Mouse (Mus musculus) urinary bladder, adult 18-20 months (tissue): ENCODE data around the gene Lmf1.

Source experiments
- DNase-seq, 2 experiments: peaks; one replicate each; pipeline ENCODE4 v3.0.0; 2022; ENCODE audit warnings: low spot score in 2 of 2, mixed read lengths in 2 of 2

Gene Lmf1

GRCm38 (mm10) chr17:25604234-25604633 is 25.3 kb downstream of the Lmf1 start:
- no peak for DNase-seq

DNA sequence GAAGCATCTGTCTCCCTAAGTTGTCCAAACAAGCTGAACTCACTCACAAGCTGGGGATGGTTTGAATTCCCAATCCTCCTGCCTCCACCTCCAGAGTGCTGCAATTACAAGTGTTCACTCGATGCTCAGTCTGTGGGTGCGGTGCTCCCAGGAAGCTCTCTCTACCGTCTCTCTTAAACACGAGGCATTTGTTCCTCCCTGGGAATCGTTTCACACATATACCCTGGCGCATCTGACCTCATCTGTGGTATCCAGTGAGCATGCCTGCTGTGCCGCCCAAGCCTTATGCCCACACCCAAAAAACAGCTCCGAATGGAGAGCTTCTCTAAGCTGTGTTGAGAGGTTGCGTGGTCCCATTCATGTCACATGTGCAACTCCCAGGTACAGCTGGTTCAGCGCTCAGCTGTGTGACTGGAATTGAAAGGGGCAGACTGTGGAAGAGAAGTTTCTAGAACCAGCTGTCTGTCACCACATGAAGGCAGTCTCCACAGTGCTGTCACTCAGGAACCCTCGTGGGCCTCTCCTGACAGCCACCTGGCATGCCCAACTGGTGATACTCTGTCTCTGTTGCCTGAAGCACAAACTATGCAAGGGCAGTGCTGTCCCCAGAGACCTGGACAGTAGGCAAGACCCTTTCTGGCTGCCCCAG is 29.4 kb downstream of the Lmf1 start:
- DNase-seq = no peak

DNA sequence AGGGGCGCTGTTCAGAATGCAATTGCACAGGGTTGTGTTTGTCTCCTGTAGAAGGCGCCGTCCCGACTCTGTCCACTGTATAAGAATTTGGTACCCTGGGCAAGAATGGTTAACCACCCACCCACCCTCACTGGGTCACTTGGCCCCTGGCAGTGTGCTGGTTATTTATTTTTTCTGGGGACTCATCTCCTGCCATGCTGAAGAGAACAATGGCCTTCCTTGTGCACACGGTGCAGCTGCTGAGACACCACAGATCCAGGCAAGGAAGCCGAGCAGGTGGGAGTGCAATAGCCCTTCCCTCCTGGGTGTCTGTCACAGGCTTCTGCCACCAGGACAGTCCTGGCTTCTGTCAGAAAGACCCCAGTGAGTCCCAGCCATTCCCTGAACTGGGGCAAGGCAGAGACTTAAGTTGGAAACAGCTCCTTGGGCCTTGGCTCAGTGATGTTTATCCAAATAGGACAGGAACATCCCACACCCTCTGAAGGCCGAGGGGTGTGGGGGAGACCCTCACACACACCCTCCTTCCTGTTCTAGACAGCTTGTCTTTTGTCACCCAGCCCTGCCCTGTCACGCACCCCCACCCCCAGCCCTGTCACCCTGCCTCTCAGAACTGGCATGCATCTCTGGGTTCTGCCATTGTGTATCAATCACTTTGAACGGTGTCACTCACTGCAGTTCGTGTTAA is 30.1 kb downstream of the Lmf1 start:
- DNase-seq = no peak

DNA sequence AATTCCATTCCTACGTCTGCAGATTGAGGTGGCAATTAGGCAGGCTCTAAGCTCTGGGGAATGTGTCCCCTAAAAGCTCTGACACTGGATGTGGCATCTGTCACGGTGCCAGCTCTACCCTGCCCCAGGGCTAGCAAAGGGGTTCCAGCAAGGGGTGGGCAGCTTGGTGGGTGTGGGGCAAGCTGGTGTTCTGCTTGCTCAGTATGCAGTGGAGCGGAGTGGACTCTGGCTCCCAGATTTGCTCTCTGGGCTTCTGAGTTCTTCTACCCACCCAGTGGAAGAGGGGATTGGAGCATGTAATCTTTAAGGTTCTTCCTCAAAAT is 30.6 kb downstream of the Lmf1 start:
- DNase-seq = no peak

- no peak for DNase-seq
Observed at GRCm38 (mm10) chr17:25610151-25610550, 31.3 kb downstream of the Lmf1 start.

DNA sequence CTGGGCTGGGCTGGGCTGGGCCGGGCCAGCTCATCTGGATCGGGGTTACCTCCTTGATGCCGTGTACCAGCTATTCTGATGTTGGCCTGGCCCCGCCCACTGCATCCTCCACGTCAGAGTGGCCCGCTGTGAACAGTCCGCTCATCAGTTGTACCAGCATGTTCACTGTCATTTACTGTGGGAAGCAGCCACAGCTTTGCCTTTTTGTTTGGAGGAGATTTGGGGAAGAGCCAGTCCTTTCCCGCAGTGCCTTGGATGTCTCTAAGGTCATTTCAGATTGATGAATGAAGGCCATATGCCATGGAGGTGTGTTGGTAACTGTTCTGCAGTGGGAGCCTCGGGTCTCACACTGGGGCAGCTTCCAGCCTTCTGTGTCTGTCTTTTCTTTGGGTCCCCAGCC is 33.7 kb downstream of the Lmf1 start:
- no peak for DNase-seq

DNA sequence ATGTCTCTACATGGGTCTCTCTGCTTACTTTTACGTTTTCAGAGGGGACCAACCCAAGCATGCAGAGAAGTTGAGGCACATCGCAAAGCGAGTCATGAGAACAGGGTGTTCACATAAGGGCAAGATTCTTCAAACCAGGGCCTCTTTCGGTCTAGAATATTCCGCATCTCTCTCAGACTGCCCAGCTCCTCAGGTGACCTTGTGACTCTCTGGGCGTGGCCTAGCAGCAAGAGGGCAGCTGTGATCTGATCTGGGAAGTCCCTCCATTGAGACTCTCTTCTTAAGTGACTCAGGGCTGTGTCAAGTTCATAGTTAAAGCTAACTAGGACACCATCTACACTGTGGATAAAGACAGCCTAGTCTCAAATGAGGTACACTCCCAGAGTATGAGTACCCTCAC is 34.4 kb downstream of the Lmf1 start:
- no peak for DNase-seq

- DNase-seq = no peak
Observed at GRCm38 (mm10) chr17:25614723-25615510, 36.0 kb downstream of the Lmf1 start.

DNA sequence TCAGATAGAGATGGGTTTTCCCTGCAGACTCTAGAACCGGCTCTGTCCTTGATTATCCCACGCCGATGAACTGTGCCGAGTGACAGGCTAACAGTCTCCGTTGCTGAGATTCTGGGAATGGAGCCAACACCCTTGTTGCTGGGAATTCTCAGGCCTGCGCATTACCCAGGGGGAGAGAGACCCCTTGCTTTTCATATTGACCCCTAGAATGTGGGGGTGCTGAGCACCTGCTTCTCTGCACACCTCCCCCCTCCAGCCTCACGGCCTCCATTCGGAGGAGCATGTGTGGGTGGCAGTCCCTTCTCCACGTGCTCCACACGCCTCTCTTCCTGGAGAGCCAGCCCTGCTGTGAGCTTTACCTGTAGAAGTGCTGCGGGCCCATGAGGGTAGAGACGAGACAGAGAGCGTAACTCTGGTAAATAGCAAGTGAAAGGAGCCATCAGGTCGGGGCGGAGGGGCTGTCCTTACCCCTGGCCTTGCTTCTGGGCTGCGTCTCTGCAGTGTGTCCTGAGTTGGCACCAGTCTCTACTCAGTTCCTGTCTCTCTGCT is 39.7 kb downstream of the Lmf1 start:
- no peak for DNase-seq

DNA sequence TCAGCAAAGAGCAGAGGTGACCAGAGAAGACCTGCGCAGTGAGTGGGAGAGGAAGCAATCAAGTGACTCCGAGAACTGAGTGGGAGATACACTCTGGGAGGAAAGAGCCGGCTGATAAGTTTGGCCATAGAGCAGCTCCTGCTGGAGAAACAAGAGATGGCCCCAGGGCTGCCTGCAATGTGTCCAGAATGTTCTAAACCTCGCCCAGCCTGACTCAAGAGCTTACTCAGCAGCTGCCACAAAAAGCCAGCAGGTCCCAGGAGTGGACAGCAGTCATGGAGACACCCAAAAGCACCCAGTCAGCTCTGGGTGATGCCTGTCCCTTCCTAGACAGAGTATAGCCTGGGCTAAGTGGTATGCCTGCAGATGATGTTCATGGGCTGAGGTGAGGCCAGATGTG is 44.6 kb downstream of the Lmf1 start:
- DNase-seq = no peak

- DNase-seq = no peak
Observed at GRCm38 (mm10) chr17:25623935-25624334, 45.0 kb downstream of the Lmf1 start.

DNA sequence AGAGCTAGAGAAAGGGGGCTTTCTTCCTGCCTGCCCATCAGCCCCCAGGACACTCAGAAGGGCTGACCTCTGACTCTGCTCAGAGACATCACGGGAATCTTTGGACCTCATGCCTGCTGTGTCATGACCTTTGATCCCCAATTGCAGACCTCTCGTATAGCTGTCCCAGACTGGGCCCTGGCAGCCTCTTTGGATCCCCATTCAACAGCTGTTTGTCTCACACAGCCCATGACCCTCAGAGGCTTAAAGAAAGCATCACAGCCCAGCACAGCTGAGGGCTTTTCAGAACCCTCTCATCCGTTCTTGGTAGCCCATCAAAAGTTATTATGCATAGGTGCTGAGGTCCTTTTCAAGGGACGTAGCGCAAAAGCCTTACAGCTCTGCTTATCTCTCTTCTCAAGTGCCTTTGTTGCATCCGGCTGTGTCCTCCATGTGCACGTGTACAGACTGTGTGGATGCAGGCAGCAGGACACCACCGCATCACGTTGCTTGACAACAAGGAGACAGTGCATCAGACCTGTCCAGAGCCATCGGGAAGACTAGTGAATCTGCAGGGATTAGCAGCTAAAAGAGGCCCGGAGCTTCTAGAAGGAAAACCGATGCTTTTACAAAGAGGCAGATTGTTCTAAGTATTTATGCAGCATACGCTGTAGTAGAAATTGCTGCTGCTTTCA is 45.7 kb downstream of the Lmf1 start:
- DNase-seq = no peak

DNA sequence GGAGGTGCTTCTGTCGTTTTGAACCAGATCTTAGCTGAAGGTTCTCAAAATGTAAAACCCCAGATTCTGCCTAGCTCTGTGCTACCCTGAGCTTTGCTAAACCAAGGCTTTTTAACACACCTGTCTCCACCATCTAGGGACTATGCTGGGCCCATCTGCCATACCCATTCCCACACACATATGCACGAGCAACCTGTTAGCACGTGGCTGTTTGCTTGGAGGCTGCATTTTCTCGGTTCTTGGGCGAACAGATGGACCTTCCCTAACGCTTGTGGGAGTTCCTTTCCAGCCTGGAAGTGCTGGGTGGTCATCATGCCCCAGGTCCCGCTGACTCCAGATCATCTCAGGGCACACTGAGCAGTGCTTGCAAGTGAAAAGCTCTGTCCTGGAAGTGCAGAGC is 46.4 kb downstream of the Lmf1 start:
- DNase-seq = no peak

GRCm38 (mm10) chr17:25626196-25627043 is 47.5 kb downstream of the Lmf1 start:
- no peak for DNase-seq

- no peak for DNase-seq
Observed at GRCm38 (mm10) chr17:25630313-25630712, 51.4 kb downstream of the Lmf1 start.

DNA sequence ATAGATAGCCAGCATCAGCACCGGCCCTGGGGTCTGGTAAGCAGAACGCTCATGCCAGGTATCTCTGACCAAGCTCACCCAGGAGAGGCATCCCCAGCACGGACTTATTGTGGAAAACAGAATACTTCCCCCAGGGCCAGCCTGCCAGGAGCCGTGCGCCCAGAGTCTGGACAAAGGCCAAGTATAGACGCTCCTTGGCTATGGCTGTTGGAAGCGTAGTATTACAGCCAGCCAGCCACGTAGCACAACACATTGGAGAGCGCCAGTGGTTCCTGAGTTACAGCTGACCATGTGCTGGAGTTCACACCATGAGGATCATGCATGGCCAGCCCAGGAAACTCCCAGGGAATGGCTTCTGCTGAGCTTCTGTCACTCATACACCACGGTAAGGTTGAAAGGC is 55.2 kb downstream of the Lmf1 start:
- no peak for DNase-seq

DNA sequence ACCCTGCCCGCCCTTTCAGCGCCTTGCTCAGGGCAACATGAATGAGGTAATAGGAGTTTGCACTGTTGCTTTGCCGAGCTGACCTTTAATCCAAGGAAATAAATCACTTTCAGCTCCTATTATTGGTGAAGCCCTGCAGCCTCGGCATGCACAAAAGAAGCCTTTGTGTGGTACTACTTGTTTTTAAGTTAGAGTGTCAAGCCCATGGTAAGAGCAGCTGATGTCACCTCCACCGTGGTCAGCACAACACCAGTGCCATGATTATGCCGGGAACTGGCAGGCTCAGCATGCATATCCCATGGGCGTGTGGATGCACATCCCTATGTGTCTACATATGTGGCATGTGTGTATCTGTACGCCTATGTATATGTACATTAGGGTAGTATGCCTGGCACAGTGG is 56.5 kb downstream of the Lmf1 start:
- no peak for DNase-seq

GRCm38 (mm10) chr17:25635806-25636205 is 56.9 kb downstream of the Lmf1 start:
- no peak for DNase-seq

DNA sequence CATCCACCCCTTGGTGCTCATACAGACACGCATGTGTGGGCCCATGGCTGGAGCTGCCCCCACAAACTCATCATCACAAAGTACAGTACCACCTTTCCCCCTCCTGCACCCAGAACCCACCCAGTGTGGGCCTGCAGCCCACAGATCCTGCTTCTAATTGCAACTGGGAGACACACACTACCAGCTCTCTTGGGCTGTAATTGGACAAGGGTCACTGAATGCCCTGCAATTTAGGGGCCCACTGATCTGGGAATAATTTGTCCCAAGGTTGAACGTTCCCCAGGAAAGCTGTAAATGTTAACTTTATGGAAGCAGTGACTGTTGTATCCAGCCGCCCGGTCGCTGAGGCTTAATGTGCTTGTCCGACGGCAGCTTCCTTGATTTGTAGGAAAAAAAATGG is 59.1 kb downstream of the Lmf1 start:
- DNase-seq = no peak

- DNase-seq = no peak
Observed at GRCm38 (mm10) chr17:25638442-25638841, 59.6 kb downstream of the Lmf1 start.

DNA sequence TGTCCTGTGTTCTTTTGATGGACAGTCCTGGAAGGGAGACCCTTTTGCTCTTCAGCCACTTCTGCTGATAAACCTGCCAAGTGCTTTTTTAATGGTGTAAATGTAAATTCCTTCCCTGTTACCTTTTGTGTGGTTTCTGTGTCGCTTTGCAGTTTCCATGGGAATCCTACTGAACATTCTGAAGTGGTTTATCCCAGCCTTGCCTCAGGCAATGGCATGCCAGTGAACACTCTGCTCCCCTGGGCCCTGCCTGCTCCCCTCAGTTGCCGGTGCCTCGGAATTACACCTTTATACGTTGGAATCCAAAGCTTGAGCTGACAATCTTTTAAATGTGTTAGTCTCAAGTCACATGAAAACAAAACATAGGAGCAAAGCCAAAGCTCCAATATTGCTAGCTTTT is 62.1 kb downstream of the Lmf1 start:
- no peak for DNase-seq
